Mouse (Mus musculus) spleen, embryonic (tissue): ENCODE results near the gene Bicc1.

Source experiments
- CTCF ChIA-PET: fragments of 350-600 bp; sonication (Branson Sonifier 250); formaldehyde crosslinking; loops from one replicate; lab custom pipeline; 2022; lab: Charles Lee

Gene Bicc1

DNA sequence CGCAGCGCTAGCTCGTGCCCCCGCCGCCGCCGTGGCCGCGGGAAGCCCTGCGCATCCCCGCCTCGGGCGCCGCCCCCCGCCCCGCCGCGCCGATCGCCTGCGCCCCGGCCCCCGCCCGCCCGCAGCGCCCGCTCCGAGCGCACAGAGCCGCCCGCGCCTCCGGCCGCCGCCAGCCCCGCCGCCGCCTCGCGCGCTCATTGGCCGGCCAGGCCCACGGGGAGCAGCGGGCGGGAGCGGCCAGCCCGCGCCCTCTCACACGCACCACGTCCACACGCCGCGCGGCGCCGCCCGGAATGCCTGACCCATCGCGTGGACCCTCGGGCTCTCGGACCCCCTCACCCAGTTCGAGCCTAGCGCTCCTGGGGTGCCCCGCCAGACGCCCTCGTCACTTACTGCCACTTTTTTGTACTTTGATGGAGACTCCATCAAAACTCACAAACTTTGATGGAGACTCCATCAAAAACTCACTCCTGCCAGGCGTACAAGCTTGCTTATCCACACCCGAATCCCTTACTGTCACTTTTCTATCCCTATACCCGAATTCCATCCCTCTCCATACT, at the start of gene Bicc1:
TSS of gene Bicc1 (minus strand) at position 25 of the 560 bp plus-strand sequence.
- CTCF ChIA-PET = no interaction called here

DNA sequence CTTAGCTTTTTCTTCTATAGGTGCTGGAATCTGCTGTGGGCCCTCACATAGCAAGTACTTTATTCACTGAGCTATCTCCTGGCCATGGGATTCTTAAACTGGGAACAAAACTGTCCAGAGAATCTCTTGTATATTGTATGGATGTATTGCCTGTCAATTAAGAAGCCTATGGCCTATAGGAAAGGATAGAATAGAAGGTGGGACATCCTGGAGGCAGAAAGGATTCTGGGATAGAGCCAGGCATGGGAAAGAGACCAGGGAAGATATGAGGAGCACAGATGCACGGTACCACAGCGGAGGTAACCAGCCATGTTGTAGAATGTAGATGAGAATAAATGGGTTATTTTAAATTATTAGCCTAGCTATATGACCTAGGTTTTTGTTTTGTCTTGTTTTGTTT, 42.0 kb upstream of the Bicc1 start:
- CTCF ChIA-PET = no interaction called here

DNA sequence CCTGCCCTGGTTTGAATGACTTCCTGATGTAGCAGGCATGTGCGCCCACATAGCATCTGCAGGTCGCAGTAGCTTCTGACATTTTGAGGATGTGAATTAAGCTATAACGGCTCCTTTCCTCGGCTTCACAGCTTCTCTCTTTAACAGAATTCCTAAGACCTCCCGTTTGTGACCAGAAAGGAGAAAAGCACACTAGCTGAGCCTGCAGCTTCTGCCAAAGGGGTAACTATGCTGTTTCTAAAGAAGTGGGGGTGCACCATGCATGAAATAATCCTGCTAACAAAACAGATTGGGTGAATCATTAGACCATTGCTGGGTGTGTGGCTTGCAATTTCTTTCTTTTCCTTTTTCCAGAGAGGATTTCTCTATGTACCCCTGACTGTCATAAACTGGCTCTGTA, 41.5 kb upstream of the Bicc1 start:
- CTCF ChIA-PET = no interaction called here

DNA sequence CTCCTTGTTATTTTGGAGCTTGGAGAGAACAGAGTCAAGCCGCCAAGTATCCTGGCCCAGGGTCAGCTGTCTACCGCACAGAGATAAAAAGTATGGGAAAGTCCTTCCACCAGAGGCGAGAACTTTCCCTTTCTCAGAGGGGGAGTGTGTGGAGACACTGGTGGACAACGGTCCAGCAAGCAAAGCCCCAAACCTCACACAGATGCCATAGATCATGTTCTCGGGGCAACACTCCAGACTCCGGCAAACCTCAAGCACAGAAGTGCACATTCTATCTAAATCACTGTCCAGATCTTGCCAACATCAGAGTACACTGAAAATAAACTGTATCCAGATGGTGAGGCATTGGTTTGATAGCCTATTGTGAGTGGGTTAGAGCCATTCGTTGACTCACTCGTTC, 39.2 kb upstream of the Bicc1 start:
- CTCF ChIA-PET = no interaction called here

DNA sequence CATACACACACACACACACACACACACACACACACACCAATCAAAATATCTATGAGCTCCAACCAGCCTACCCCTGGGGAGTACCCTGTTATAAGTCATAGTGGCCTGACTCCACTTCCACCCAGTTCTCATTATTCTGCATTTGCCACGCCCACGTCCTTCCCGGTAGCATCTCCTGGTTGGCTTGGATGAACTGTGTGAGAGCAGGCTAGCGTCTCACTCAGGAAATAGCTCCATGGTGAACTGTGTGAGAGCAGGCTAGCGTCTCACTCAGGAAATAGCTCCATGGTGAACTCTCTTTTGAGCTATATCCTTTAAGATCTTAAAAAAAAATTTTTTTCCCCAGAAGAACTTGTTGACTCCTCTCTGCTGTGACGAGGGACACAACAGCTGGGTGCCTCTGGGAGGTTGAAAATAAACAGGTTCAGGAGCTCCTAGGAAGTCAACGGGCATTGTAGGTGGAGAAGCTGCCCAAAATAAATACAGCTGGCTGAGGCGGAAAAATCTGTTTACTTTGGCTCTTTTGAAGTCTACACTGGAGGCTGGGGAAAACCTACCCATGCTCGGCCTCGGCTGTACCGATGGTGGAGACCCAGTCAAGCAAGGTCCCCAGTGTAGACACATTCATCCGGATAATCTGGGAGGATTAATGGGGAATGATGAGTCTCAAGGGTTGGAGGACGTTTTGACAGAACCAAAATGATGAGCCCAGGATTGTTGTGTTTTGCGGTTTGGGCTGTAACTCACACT, 37.7 kb upstream of the Bicc1 start:
- CTCF ChIA-PET = no interaction called here

DNA sequence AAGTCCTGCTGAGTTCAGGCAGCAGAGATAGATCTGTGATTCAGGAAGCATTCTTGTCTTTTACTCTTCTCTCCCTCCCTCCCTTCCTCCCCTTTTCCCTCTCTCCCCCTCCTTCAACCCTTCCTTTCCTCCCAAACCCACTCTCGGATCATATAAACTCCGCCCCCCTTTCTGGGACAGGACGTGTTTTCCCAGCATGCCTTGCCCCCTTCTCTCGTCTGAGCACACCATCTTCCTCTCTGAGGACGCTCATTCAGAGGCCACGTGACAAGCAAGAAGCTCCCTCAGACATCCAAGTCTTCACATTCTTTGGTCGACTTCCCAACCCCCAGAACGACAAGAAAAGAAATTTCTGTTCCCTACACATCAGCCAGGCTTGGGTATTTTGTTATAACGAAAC, 36.0 kb upstream of the Bicc1 start:
- CTCF ChIA-PET = no interaction called here

DNA sequence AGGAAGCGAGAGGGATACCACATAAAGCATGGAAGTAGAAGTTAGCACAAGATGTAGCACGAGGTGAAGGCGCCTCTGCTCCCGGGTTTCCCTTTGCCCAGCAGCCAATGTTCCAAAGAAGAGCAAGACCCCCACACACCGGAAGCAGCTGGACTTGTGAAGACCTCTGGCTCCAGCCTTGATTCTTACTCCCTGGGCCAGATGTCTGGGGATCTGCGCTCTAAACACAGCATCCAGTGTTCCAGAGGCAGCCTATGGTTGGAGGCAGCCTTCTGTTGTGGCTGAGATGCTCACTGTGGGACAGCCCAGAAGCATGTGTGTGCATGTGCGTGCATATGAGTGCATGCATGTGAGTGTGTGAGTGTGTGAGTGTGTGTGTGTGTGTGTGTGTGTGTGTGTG, 35.2 kb upstream of the Bicc1 start:
- CTCF ChIA-PET = no interaction called here

DNA sequence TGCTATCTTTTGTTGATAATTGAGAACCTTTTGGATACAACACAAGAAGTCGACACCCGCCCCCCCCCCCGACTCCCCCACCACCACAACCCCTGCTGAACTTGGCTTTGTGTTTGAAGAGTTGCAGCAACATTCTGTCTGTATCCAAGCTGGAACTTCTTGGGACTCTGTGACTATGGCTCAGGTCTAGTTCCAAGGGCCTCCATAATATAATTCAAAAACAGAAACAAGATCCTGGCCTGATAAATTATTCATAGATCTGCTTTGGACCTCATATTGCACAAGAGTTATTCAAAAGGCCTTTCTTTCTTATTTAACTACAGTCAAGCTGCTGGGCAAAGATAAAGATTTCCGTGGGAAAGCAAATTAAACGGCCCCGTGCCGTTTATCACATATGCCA, 33.8 kb upstream of the Bicc1 start:
- CTCF ChIA-PET = no interaction called here

DNA sequence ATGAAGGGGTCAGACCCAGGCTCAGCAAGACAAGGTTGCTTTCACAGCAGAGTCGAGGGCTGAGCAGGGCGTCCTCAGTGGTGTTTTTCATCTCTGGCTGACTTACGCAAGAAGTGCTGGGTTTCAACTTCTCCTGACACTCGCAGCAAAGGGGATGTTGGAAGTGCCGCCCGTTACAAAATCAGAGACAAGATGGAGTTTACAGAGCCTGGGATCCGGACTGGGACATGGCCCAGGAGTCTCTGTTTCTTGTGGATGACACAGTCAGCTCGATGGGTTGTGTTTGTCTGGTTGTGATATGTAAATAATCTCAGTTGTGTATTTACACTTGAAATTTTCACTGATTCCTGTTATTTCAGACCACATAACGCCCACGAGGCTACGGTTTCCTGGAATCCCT, 33.4 kb upstream of the Bicc1 start:
- CTCF ChIA-PET = no interaction called here

DNA sequence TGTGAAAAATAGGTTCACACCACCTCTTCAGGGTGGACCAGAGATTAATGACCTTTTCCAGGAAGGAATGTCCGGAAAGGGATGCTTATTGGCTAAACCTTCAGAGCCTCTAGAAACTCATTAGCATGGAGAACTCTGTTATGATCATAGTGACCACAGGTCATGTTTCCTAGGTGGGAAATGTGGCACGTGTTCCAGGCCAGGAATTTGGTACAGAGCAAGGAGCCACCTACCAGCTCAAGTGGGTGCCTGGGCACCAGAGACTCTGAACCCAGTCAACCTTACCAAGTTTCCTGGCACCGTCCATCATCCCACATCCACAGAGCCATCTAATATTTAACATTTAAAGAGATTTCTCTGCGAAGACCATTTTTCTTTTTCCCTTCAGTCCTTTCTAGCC, 29.2 kb upstream of the Bicc1 start:
- CTCF ChIA-PET = no interaction called here

DNA sequence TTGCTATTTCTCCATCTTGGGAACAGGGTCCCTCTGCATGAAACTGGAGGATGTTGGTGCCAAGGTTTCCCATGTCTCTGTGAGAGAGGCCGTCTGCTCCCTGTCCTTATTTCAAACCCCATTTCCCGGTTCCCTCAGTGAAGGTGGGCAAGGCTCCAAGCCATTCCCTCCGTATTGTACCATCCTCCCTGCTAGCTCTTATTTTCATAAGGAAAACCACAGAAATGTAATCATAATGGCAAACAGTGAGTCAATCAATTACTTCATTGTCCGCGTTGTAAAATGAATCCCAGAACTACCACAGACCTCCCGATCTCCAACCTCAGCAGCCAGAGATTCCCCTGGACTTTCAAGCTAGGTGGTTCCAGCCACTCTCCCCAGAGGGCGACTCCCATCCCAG, 25.6 kb upstream of the Bicc1 start:
- CTCF ChIA-PET = no interaction called here

DNA sequence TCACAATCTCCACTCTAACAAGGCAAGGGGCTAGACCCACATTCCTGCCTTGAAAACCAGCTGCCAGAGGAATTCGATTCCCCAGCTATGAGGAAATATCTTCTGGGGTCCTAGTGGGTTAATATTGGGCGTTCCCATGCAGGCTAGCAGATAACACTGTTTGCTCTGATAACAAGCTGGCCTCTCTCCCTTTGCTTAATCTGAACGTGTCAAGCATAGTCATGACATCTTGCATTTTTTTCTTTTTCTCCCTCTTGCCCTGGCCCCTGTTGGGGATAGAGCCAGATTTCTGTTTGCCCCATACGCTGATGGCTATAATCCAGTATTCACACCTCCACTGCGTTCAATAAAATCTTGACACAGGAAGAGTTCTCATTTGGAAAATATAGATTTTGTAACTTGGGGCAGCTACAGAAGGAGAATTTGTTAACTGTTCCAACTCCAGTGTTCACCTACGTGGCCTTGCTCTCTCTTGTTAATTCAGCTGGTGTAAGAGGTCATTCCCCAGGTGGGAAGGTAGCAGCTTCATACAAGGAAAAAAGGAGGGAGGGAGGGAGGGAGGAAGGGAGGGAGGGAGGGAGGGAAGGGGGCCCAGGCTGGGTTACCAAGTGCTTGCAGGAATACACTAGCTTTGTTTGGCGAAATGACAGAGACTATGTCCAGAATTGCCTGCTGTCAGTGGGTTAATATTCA, 24.0 kb upstream of the Bicc1 start:
- CTCF ChIA-PET = no interaction called here

DNA sequence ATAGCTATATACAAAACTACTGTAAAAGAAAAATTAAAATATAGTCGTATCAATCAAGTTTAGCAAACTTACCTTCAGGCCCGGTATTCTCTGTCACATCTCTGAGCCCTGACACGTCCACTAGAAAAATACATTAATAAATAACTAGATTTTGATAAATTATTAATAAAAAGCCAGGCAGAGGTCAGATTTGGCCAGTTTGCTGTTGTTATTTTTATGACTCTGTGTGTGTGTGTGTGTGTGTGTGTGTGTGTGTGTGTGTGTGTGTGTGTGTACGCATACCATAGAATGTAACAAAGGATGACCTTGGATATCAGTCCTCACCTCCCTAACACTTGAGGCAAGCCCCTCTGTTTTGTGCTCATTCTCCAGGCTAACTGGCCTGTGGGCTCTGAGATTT, 22.4 kb upstream of the Bicc1 start:
- CTCF ChIA-PET = no interaction called here

DNA sequence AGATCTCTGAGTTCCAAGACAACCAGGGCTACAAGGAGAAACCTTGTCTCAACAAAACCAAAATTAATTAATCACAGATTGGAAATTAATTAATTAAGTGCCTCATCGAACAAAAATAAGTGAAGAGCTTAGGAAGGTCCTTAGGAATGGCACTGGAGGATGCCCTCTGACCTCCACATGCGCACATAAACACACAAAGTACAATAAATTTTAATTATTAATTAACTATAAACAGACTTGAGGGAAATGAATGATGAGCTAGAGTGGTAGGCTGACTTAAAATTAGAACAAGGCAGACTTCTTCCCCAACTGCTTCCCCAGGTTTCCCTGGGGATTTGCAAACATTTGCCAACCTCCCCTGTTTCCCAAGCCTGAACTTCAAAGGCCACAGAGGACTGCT, 21.6 kb upstream of the Bicc1 start:
- CTCF ChIA-PET = no interaction called here

DNA sequence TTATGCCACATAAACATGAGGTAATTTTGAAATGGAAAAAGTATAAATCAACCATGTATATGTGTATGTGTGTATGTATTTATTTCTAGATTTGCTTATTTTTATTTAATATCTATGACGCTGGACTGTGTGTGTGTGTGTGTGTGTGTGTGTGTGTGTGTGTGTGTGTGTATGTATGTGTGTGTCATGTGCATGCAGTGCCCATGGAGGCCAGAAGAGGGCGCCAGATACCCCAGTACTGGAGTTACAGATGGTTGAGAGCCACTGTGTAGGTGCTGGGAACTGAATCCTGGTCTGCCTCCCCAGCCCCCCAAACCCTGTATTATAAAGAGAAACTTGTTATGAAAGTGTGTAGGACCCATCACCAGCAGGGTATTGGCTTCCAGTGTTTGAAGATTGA, 20.6 kb upstream of the Bicc1 start:
- CTCF ChIA-PET = interaction anchor here (0.7 kb wide), 1 partner anchor 25 kb away, joined by 5 read pairs; no protein-coding TSS in a partner anchor

DNA sequence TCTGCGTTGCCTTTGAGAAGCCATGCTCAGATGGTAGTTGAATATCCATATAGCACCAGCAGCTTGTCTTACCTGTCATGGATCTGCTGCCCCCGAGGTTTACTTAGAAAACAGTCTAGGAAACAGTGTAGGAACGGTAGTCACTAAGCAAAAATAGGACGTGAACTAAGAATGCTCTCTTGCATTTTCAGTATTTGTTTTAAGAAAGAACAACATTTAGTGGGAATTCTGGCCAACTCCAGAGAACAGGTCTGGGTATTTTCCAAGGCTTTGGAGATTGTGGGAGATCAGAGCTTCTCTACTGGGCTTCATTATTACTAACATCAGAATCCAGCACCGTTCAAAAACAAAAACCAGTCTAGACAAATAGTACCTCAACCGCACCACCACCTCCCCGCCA, 17.7 kb upstream of the Bicc1 start:
- CTCF ChIA-PET = no interaction called here

DNA sequence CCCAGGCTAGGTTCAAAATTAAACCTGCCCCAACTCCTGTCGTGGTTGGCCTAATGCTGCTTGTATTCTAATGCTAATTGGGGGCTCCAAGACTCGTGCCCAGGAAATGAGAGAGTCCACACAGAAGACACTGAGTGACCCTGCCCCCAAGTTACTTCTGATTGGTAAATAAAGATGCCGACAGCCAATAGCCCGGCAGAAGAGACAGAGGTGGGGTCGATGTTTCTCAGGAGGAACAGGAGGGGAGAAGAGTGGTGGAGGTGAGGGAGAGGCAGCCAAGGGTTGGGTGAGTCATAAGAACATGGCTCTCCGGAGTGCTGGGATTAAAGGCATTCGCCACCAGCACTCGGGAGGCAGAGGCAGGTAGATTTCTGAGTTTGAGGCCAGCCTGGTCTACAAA, 16.8 kb upstream of the Bicc1 start:
- CTCF ChIA-PET = no interaction called here

DNA sequence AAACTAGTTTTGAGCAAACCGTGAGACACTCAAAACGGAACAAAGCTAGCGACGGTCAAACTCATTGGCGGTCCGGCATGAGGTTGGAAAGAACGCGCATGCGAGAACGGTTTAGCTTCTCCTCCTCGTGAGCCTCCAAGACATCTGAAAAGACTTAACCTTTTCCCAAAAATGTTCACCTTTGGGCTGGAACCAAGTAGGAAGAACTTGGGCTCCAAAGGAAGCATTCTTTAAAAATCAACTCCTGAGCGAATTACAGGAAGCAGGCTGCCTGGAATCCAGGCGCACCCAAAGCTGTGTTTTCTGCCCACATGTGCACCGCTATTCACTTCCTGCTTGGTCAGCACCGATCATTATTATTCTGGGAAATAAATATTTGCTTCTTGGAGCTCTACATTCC, 15.8 kb upstream of the Bicc1 start:
- CTCF ChIA-PET = no interaction called here

DNA sequence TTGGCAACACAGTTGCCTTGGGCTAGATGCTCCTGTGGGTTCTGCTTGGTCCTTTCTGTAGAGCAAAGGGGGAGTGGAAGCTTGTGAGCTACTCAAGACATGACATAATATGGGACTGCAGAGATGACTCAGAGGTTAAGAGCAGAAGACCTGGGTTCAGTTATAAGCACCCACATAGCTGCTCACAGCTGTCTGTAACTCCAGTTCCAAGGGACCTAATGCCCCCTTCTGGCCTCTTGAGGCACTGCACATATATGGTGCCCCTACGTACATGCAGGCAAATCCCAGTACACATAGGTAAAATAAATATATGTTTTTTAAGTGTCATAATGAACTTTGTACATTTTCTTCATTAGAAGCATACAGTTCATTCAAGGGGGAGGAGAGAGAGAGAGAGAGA, 11.9 kb upstream of the Bicc1 start:
- CTCF ChIA-PET = no interaction called here

DNA sequence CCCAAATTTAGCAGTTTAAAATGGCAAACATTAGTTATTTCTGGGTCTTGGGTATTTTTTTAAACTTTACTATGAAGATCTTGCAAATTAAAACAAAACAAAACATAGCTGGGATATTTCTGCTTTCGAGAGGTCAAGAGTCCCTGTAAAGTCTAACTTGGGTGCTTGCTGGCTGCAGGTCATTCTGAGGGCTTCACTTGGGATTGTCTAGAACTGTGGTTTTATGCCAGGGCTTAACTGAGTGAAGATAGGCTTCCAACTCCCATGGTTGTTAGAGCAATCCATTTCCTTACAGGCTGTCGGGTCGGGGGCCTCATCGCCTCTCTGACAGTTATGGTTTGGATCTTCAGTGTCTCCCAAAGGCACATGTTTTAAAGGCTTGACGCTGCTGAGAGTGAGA, 11.3 kb upstream of the Bicc1 start:
- CTCF ChIA-PET = no interaction called here

DNA sequence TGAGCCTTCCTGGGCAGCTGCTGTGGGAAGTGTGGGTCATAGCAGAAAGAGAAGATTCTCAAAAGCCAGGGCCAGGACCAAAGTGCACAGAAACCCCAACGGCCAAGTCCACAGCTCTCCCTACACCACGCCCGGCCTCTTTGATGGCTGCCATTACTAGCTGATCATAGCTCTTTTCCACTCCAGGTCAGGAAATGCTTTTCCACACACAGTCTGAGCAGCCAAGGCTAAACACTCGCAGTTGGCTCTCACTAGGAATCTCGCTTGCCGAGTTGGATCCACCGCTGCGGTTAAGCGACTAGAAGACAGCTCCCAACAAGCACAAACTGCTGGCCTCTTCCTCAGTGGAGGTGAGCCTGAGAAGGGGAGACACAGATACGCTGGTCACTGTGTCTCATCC, 10.3 kb upstream of the Bicc1 start:
- CTCF ChIA-PET = no interaction called here

DNA sequence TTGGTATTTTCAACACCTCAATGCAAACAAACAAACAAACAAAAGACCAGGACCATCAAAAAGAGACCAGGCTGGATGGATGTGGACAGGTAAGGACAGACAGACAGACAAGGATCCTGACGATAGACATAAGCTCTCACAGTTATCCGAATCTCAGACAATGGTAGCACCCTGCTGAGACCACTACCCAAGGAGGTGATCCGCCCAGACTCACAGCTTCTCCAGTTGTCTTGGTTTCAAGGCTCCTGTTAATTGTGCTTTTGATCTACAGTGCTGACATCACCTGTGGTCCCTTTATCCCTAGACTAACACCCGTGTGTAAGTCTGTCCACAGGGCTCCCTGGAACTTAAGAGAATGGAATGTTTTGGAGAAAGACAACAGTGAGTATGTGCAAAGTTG, 9.7 kb upstream of the Bicc1 start:
- CTCF ChIA-PET = no interaction called here

DNA sequence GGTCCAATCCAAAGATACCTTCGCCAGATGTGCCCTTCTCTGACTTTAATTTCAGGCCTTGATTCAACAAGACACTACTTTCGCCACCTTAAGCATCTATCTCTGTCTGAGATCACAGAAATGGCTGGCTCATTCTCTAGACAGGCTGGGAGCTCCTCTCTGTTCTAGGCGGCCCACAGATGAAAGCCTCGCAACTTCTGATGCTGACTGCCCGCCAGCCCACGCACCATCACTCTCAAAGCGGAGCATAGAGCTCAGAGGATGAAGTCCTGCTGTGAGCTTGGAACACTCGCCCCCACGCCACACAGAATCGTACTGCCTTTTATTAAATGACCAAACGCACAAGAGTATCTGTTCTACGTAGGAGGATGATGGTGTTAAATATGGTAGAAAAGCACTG, 949 bp upstream of the Bicc1 start:
- CTCF ChIA-PET = no interaction called here
